Mouse (Mus musculus) thymus, postnatal 36 days (tissue): Measurements from ENCODE around the gene Gm9857.

Experiments
- DNase-seq, 2 experiments: peaks; one replicate each; pipeline ENCODE4 v3.0.0; 2022; ENCODE audit warnings: mixed read lengths in 2 of 2

Gene Gm9857

DNA sequence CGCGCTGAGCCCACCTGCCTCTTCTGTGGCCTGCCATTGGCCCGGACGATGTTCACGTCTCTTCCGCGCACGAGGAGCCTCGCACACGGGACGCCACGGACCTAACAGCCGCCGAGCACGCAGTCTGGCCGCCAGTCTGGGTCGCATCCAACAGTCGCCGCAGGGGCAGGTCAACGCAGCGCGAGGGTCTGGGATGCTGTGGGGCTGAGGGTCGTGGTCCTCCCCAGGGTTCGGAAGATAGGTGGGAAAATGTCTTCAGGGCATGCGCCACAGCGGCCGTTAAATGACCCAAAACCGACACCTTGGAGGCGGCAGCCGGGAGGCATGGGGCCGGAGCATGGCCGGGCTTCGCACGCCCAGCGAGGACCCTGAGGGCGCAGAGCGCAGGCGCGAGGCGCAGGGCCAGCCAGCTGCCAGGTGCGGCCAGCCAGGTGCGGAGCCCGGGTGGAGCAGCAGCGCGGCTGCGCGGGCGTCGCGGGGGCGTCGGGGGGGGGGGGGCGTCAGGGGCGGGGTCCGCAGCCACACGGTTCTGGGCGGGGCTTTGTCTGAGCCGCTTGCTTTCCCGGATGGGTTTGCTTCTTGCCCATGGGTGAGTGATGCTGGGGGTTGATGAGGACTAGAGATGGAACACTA is at the start of gene Gm9857:
Gene Gm9857 (minus strand): TSS at position 445 of the 633 bp plus-strand sequence.
- peak; percentile 35 to 49 for DNase-seq

DNA sequence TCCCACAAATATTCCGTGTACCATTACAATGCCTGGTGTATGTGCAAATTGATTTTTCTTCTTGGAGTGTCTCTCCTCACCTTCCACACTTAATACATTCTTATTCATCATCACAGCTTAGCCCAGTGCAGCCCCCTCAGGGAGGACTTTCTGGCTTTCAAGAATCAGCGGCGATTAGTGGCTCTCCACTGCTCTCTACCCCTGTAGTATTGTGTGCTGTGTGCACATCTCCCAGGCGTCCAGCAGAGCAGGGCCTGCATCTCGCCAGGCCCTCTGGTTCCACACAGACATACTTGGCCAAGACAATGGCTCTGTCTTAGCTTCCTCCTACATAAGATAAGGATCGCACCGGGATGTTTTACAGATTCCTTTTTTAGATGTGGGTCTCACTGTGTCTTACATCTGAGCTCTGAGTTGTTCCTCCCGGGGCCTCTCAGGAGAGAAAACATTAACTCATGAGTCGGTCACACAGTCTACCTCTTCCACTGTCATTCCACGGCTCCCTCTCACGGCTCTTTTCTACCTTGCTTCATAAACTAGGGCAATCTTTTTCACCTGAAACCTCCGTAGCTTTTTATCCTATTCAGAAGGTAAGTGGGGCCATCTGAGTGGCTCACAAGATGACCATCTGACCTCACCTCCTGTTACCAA is 46.9 kb upstream of the Gm9857 start:
- DNase-seq, result no peak

DNA sequence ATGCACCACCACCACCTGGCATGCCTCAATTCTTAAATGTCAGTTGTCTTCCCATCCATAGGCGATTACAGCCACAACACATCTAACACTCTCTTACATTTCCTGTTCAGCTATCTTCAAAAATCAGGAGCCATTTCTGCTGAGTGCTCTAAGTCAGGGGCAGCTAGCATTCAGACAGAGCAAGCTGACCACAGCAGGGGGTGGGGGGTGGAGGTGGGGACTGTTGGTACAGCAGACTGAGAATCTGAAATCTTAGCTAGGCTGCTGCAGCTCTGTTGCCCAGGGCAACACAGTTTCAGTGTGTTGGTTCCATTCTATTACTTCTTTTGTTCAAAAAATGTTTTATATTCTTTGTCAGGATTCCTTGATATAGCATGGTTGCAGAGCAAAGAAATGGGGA is 46.3 kb upstream of the Gm9857 start:
- DNase-seq, result no peak

DNA sequence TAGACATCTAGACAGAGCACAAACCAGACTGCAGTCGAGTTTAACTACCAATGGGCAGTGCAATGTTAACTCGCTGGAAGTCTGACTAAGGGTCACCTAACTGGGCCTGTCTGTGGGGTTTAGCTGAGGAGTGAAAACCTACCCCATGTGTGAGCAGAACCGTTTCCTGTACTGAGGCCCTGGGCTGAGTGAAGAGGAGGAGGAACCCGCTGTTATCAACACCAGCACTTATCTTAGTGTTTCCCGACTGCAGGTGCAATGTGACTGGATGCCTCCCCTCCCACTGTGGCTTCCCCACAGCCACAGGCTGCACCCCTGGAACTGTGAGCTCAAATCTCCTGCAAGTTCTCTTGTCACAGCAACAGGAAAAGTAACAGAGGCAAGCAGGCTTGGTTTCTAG is 43.7 kb upstream of the Gm9857 start:
- peak; percentile 39 to 69 for DNase-seq

DNA sequence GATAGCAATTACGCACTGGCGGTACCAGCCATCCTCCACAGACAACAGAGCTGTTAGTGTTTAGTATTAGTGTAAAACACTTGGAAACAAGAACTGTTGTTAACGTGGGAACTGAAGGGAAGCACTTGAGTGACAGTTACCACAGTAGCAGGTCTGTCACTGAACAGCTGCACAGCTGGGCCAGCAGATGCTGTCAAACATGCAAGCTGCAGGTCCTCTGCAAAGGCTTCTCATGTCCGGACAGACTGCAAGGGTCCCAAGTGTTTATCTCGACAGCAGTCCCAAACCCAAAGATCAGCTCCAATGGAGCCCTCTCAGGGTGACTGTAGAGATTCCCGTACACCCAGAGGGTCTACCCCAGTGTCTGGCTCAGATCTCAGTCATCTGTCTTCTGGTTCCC is 41.7 kb upstream of the Gm9857 start:
- peak; percentile 34 to 54 for DNase-seq

DNA sequence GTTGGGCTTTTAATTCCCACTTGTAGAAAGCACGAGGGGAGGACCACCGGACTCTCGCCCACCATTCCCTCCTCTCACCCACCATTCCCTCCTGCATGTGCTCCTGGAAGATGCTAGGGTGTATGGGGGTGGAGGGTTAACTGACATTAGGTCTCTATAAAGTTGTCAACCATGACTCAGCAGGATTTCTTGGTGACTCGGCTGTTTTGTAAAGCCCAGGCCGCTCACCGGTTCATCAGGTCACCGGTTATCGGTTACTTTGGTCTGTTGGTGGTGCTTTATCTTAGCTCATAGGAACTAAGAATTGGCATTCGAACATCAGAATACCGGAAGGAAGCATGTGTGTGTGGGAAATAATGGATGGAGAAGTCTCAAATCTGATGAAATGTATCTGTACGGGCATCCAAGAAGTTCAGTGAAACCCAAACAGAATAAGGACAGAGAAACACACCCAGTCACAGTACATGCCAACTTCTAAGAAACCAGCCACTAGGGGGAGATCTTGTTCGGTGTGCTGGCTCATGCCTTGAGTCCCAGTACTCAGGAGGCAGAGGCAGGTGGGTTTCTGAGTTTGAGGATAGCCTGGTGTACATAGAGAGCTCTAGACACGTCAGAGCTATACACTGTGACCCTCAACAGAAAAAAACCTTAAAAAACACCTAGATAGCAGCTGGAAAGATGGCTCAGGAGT is 37.2 kb upstream of the Gm9857 start:
- DNase-seq, result no peak

DNA sequence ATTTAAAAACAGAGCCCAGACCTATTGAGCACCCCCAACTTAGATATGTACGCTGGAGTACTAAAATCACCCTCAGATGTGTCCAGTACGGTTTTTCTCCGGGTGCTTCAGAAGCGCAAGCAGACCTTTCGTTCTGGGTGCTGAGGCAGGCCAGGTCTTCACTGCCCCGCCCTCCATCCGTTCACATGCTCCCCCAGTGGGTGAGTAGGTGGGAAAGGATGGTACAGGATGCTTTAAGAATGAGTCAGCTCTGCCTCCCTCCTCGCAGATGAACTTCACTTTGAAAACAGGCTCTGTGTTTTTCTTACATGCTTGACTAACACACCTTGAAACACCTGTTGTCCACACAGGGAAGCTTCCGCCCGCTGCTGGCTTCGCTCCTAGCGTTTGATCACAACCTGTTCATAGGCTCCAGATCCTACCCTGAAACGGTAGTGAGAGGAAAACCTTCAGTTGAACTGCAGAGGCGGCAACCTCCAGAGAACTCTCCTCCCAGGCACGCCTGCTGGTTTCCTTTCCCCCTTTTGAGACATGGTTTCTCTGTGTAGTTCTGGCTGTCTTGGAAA is 34.8 kb upstream of the Gm9857 start:
- DNase-seq, result no peak

DNA sequence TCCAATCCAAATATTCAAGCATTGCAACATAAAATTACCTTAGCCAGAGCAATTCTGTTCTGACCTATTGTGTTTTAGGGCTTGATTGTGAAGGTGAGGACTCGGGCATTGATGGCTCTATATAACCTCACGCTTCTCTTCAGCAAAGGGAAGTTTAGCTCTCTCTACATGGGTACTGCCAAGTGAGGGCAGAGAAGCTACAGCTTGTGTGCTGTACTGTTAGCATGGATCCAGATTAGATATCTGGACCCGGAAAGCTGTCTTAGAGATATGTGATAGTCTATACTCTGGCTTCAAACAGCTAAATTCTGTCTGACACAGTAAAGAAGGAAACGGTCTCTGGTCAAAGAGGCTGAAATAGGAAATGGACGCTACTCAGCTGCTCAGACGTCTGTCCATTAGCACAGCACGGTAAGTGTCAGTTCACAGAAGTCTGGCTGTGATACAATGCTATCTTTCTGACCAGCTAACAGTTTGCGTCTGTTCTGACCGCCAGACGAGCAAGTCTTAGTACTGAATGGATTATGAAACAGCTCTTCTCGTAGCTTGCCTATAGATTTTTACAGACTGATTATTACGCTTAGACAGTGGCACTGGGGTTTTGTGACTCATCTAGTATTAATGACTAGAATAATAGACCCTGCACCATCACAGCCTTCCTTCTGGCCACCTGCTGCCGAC is 33.9 kb upstream of the Gm9857 start:
- DNase-seq, result no peak

DNA sequence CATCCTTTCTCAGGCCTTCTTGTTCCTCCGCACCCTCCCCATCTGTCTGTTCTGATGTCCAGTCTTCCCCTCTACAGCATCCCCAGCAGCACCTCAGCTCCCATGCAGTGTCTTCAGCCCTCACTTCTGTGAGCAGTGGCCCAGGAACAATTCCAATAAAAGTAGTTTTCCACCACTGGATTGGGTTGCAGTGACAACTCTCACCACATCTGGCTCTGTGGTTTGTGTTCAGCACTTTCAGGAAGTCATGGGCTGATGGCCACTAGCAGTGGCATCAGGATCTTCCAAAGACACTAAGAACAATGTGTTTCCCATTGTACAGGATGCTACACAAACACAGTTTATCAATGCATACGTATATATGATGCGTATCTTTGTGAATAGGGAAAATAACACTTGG is 25.8 kb upstream of the Gm9857 start:
- no peak for DNase-seq

DNA sequence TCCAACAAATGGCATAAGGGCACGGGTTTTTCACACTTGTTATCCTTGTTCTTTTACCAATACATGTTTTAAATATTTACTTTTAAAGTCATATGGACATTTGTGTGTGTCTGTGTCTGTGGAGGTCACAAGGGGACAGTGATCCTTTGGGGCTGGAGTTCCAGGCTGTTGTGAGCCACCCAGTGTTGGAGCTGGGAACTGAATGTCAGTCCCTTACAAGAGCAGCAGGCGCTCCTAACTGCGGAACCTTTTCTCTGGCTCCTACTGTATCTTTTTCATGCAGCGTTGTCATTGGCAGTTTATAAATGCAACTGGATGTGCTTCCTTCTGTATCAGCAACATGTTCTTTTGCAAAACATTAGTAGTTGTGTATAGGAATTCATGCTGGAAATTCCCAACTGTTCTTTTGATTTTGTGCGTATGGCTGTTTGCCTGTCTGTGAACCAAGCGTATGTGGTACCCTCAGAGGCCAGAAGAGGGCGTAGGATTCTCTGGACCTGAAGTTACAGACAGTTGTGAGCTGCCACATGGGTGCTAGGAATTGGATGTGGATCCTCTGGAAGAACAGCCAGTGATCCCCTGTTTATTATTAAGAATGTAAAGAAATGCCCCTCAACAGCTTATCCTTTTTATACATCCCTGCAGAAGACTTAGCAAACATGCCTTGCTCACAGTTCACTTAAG is 24.3 kb upstream of the Gm9857 start:
- peak; percentile 43 to 48 for DNase-seq

DNA sequence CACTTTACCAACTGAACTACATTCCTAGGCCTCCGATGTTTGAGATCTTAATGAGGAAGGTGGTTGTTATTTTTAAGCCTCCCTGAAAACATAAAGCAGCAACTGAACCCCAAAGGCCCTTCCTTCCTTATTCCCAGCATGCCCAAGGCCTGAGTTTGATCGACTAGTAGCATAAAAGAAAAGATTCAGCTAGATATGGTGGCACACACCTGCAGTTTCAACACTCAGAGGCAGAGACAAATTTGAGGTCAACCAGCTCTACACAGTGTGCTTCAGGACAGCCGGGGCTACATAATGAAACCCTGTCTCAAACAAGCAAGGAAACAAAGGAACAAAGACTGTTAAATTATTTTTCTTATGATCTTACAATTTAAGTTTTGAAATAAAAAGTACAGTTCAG is 23.5 kb upstream of the Gm9857 start:
- peak; percentile 25 to 45 for DNase-seq

DNA sequence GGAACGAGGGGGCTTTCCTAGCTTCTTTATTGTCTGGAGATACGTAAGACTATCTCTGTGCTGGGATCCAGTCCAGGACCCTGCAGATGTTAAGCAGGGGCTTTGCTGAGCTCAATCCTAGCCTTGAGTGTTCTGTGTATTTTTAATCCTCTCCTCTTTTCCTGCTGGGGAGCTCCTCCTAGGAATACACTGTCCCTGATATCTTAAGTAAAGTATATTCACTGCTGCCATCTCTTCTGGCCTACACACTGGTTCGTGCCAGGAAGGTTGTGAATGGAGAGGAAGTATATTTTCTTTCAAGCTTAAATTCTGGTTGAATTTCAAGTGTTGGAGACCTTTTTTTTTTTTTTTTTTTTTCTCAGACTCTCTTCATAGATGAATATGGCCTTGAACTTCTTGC is 23.0 kb upstream of the Gm9857 start:
- no peak for DNase-seq

DNA sequence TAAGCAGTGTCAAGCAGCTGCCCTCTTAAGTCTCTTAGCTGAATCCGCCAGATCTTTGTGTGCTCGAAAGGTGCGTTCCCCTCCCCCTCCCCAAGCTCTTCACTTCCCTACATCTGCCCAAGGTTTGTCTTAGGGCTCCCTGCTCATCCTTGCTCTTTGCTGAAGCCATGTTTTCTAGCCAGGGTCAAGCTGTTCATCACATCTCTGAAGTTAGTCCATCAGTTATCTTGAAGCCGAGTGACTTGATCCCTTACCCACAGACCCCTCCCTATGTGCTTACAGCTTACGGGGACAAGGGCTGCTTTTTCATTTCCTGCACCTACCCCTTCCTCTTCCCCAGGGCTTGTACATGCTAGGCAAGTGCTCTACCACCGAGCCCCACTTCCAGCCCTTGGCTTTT is 21.4 kb upstream of the Gm9857 start:
- DNase-seq, result peak; percentile 56 to 58

DNA sequence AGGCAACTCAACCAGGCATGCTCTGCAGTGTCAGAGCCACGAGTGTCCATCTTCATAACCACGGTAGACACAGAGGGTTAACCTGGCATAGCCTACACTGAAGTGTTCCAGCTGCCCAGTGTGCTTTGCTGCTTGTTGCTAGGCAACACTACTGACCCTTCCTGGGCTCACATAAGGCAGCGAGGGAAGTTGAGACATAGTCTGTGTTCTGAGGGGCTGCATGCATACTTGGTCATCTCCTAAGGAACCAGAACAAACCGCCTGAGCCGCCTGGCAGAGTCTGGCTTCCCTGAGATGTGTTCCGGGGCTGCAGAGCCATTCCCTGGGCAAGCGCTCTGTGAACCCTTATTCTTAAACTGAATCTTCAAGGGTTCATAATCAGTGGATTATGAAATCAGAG is 21.0 kb upstream of the Gm9857 start:
- DNase-seq, result no peak

DNA sequence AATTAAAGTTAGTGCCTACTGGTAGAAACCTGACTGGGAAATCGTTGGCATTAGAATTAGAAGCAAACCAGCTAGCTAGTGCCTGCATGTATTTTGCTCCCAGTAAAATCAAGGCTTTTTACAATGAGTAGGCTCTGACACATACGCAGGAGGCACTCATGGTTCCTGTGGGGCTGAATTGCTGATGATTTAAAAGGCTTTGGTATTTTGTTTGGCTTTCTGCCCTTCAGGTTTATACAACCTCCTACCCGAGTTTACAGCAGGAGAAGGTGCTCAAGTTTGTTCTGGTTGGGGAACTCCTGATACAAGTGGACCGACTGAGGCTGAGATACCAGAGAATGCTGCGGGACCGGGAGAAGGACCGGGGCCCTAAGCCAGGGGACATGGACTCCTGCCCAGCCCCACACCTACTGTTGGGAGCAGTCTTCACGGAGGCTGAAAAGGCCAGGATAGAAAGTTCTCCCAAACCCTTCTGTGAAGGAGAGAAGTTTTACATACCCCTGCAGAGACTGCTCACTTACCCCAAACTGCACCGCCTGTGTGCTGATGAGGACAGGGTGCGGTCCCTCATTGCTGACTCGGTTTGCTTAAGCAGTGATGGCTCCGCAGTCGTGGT is 19.5 kb upstream of the Gm9857 start:
- DNase-seq, result no peak

DNA sequence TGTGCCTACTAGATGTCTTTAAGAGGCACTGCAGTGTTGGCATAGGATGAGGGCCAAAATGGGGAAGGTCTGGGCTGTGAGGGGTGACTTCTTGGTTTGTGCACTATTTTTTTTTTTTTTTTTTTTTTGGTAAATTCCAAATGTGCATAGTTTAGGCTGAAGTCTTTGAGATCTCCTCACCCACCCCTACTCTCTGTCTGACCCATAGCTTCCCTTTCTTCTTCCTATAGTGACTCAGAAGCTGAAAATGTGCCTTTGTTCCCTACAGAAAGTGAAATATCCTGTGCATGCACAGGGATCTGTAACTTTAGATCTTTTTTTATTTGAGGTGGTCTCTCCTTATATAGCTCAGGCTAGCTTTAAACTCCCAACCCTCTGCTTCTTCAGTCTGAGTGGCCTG is 17.7 kb upstream of the Gm9857 start:
- DNase-seq, result no peak

DNA sequence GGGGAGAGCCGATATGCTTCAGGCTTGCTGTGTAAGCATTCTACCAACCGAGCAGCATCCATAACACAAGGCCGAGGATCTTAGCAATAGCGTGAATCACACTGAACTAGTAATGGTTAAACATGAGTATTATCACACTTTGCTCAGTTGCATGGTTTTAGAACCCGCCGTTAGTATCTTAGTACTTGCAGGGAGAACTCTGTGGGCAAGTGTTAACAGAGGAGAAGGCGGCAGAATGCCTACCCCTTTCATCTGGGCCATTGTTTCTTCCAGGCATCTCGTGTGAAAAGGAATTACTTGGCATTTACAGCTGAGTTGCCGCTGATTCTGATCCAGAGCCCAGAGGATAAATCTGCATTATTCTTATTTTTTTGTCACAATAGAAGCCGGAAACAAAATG is 751 bp upstream of the Gm9857 start:
- no peak for DNase-seq

DNA sequence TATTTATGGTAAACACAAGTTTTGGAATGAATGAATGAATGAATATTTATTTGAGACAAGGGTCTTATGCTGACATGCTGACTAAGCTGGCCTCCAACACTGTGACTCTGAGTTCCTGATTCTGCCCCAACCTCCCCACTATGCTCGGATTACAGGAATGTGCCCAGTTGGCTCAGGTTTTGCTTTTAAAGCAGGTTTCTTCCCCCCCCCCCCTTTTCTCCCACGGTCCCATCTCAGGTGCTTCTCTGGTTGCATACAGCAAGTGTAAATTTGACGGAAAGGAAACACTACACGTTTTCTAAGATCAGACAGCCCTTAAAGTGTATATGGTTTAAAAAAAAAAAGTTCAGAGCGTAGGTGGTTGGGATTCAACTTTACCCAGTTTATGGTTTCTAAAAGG is 672 bp downstream of the Gm9857 start, which contains the start of gene Henmt1:
Gene Henmt1 (plus strand): TSS at position 301 of the 400 bp plus-strand sequence.
- DNase-seq, result no peak

DNA sequence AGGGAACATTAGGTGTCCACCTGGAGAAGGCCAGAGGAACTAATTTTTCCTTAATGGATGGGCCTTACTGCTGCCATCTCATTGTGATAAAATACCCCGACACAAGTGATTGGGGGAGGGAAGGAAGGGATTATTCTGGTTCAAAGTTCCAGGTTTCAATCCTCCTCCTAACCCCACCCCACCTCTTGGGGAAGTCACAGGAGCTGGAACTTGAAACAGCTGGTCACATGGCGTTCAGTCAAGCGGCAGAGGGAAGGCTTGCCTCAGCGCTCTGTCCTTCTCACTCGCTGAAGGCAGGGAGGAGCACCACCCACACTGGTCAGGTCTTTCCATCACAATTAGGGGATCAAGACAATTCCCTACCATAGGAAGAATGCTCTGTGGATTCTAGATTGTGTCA is 1.6 kb downstream of the Gm9857 start:
- no peak for DNase-seq

DNA sequence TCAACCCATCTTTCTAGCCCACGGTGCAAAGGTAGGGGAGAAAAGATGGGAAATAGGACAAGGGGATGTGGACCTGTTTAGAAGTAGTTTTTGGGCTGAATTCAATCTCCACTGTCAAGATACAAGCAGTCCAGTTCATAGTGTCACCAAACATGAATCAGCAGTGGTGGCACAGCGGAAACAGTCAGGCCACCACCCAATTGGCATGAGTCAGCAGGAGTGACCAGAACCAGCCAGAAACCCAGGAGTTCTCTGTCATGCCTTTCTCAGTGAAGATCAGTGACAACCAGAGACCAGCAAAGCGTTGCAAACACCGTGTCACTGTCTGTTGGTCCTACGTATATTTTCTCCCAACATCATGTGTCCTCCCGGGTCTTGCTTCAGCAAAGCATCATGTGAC is 6.7 kb downstream of the Gm9857 start:
- no peak for DNase-seq

DNA sequence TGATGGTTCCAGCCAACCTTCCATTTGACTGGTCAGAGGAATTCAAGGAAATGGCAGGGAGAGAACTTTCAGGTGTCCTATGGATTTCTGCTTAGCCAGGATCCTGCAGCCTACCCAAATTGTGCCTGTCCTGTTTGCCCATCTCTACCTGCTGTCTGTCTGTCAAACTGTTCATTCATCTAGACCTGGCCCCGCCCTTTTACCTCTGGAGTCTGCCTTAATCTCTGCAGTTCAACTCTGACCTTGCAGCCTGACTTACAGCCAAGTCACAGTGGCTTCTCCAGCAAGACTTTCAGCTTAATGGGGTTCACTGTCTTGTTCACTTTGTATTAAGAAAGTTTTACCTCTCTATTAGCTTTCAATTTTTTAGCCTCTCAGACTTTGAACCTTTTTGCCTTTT is 13.9 kb downstream of the Gm9857 start:
- DNase-seq, result no peak

DNA sequence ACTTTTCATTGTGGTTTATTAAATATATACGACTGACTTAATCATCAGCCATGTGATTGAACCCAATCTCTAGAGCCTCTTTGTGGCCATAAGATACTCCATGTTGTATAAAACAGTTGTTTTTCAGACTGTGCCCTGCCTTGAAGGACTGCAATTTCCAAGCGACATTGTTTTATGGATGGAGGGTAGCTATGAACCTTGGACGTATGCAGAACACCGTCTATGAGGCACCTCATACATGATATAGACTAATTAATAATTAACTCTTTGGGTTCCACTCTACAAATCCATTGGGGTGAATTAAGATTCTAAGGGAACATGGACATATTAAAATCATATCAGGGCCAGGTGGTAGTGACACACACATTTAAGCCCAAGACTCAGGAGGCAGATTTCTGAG is 14.6 kb downstream of the Gm9857 start:
- no peak for DNase-seq
